Mouse (Mus musculus): ENCODE results near the gene Zbtb16.
A peak's percentile ranks its signal among the peaks of the same experiment; 100 is the strongest.

DNA sequence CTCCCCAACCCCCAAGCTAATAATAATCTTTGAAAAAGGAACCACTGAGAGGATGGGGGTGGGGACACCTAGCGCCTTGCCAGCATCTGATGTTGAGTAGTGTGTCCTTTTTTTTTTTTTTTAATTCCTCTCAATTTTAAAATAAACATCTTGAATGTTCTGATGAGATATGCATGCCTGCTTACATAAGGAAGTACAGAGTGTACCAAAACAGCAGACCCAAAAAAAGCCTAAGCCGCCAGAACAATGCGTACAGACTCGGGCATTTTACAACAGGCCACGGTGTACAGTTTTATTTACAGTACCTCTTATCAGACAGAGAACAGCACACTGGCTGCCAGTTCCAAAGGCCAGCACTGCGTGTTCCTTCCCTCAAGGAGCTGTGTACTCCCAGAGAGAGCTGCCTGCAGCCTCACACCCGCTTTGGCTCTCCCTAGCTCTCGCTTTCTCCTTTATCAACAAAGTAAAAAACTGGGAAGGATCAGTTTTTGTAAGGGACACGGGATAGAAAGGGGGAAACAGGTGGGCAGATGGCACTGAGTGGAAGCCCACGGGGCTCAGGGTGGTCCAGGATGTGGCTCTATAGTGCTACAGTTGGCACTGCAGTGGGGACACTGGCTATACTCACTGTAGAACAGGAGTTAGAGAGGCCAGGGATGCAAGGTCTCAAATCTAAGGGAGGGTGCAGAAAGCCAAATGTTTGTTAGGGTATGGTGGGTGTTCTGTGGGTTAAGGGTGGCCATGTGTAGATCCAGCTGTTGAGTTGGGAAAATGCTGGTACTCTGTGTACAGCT is 112.3 kb downstream of the Zbtb16 start:
- TF ChIP-seq CTCF (IDR thresholded peaks at IDR 0.05; ENCODE audit: low read depth) (no peak), EP300 (IDR thresholded peaks at IDR 0.05; ENCODE audit: low read depth) (peak; percentile 99)
